Mouse (Mus musculus) intestine, embryonic 15.5 days (tissue): ENCODE measurements around the gene Cyp3a41b. TPM values are rescaled to one million over a fixed set of nuclear protein-coding genes. Genes with fewer than 3 reads are reported as not detected.
"Not testable (repeated sequence)": the region's sequence is repeated elsewhere in the genome, so short reads cannot be mapped to it uniquely, and the experiment has no call there.

Source experiments
- ATAC-seq: fragments of 200-750 bp; cut with Nextera tagmentation; 2 replicates; pipeline ENCODE4 v1.8.0; 2017; ENCODE audit warnings: moderate TSS enrichment, moderate library complexity
- H3K27ac ChIP-seq: fragments of 300-500 bp; sonication (generic); 2 replicates; pipeline ENCODE4 v1.5.1; 2015; ENCODE audit warnings: mild to moderate bottlenecking, inconsistent platforms
- H3K27me3 ChIP-seq: fragments of 300-500 bp; sonication (generic); replicated peaks from 2 replicates; pipeline ENCODE4 v1.6.1; 2015; ENCODE audit warnings: inconsistent platforms
- H3K36me3 ChIP-seq: fragments of 300-500 bp; sonication (generic); 2 replicates; pipeline ENCODE4 v1.6.1; 2015; ENCODE audit warnings: inconsistent platforms
- H3K4me1 ChIP-seq: fragments of 300-500 bp; sonication (generic); replicated peaks from 2 replicates; pipeline ENCODE4 v1.6.1; 2015; ENCODE audit warnings: inconsistent platforms
- H3K4me2 ChIP-seq: fragments of 300-500 bp; sonication (generic); replicated peaks from 2 replicates; pipeline ENCODE4 v1.6.1; 2015; ENCODE audit warnings: mild to moderate bottlenecking, inconsistent platforms
- H3K4me3 ChIP-seq: fragments of 300-500 bp; sonication (generic); replicated peaks from 2 replicates; pipeline ENCODE4 v1.5.1; 2015; ENCODE audit warnings: inconsistent platforms
- H3K9ac ChIP-seq: fragments of 300-500 bp; sonication (generic); 2 replicates; pipeline ENCODE4 v1.6.1; 2015; ENCODE audit warnings: inconsistent platforms
- H3K9me3 ChIP-seq: fragments of 300-500 bp; sonication (generic); 2 replicates; pipeline ENCODE4 v1.6.1; 2016; ENCODE audit warnings: inconsistent platforms
- WGBS: fragments of 180-500 bp; shearing (Covaris S2); methylation state at CpG from one replicate; pipeline ENCODE4 v1.1.7; 2015; 5-methylcytosine and 5-hydroxymethylcytosine counted together
- polyA plus RNA-seq: library from polyadenylated mRNA; unstranded; fragments of >200 nt; fragmentation: Nextera tagmentation; extraction: Ambion mirVana; gene quantifications from 2 replicates; pipeline ENCODE4 v1.2.1, GENCODE M21; 2015

The Cyp3a41b gene
- not detected in 2 replicates for polyA plus RNA-seq

DNA sequence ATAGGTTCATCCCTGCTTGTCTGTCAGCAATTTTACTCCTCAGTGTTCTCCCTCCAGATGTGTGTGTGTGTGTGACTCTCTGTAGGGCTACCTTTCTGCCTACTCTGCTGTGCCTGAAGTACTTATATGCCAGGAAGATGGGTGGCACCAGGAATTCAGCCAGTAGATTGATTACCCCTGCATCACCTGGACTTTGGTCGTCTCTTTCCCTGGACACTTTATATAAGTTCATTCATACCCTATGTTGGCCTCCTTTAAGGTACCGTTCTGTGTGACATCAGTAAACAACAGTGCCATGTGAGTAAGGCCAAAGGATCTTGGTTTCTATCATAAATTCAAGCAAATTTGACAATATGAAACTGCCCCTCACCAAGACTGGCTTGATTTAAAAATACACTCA lies at the start of gene Cyp3a41b:
Gene Cyp3a41b, minus strand, starts transcription at position 101 of the 400 bp plus-strand sequence.
- H3K36me3 ChIP-seq, H3K4me2 ChIP-seq, H3K27me3 ChIP-seq, ATAC-seq, H3K4me1 ChIP-seq, H3K4me3 ChIP-seq, H3K9ac ChIP-seq, H3K27ac ChIP-seq, H3K9me3 ChIP-seq: not testable (repeated sequence)
- 70% methylated on average over 1 of the region's 2 CpGs for WGBS

DNA sequence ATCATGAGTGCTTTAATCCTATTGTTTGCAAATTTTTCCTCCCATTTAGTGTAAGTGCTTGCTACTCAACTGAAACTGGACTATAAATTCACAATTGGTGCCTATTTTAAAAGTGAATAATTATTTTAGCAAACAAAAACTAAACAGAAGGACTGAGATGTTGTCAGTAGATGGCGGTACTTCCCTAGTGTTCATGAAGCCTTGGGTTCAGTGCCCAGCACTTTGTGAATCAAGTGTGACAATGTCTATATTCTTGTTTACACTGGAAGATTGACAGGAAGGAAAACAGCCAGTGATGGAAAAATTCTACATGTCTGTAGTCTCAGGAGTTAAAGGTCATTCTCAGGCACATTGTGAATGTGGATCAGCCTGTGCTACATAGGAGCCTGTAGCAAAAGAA lies 47.8 kb upstream of the Cyp3a41b start:
- not testable (repeated sequence) for H3K27me3 ChIP-seq, H3K9ac ChIP-seq, H3K4me2 ChIP-seq, H3K36me3 ChIP-seq, H3K27ac ChIP-seq, H3K9me3 ChIP-seq, H3K4me1 ChIP-seq, ATAC-seq, H3K4me3 ChIP-seq
- WGBS: 74% methylated on average over 1 of the region's 1 CpGs

DNA sequence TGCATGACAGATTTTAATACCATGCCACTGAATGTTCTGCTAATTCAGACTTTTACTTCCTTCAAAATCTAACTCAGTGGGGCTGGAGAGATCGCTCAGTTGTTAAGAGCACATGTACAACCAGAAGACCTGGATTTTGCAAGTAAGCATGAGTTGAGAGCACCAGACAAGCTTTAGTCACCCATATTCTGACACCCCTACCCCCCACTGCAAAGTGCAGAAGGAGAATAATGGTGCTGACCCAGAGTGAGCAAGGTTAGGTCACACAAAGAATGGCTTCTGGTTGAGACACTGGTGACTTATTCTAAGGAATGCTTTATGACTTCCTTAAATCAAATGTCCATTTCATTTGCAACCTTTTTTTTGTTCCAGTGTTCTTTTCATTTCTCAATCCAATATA lies 20.4 kb upstream of the Cyp3a41b start:
- not testable (repeated sequence) for H3K9me3 ChIP-seq, H3K27ac ChIP-seq, H3K27me3 ChIP-seq, H3K4me2 ChIP-seq, ATAC-seq, H3K9ac ChIP-seq, H3K36me3 ChIP-seq, H3K4me3 ChIP-seq, H3K4me1 ChIP-seq
- WGBS: 73% methylated on average over 1 of the region's 1 CpGs

DNA sequence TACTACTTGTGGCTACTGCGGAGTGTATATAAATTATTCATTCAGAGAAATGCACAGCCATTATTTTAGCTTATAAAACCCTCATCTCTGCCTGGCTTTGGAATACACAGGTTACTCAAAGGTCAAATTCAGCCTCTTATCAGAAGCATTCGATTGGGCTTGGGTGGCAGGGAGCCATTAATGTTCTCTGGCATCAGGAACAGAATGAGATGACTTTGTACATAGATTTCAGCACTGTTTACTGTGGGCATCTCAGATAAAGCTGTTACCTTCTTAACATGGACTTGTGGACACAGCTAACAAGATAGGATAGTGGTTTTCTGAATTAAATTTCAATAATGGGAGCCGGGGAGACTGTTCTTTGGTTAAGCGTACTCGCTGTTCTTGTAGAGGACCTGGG lies 13.3 kb upstream of the Cyp3a41b start:
- H3K4me3 ChIP-seq, H3K4me2 ChIP-seq, H3K36me3 ChIP-seq, ATAC-seq, H3K27me3 ChIP-seq, H3K27ac ChIP-seq, H3K9me3 ChIP-seq, H3K4me1 ChIP-seq, H3K9ac ChIP-seq: not testable (repeated sequence)
- 78% methylated on average over 5 of the region's 5 CpGs for WGBS

DNA sequence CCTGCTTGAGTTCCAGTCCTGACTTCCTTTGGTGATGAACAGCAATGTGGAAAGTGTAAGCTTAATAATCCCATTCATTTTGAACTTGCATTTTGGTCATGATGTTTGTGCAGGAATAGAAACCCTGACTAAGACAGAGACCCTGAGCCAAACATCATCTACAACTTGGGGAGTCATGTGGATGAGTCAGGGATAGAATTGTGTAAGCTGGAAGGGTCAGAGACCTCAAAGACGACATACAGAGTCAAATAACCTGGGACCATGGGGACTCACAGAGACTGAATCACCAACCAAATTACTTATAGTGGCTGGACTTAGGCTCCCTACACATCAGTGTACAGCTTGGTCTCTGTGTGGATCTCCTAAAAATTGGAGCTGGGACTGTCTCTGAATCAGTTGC lies 7.2 kb downstream of the Cyp3a41b start:
- H3K4me1 ChIP-seq, H3K27ac ChIP-seq, H3K9me3 ChIP-seq, H3K36me3 ChIP-seq, H3K9ac ChIP-seq, H3K4me2 ChIP-seq, ATAC-seq, H3K4me3 ChIP-seq, H3K27me3 ChIP-seq: not testable (repeated sequence)
- 78% methylated on average over 1 of the region's 1 CpGs for WGBS

DNA sequence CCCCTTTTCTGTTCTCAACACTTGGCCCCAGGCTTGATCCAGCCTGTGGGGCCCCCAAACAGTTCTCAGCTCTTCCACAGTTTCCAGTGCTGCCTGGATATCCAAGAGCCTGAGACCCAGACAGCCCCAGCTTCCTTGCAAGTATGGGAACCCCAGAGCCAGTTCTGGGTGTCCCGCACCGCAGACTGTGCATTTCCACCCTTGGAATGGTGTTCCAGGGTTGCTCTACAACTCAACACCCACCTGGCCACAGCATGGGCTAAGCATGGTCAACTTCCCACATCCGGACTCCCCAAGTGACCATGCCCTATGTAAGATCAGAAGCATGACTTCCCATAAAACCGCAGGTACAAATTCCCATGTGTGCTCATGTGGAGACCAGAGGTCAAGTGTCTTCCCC lies 8.9 kb downstream of the Cyp3a41b start:
- not testable (repeated sequence) for H3K27me3 ChIP-seq, H3K9me3 ChIP-seq, H3K4me1 ChIP-seq, H3K9ac ChIP-seq, H3K4me2 ChIP-seq, H3K27ac ChIP-seq, H3K4me3 ChIP-seq, H3K36me3 ChIP-seq, ATAC-seq
- 87% methylated on average over 4 of the region's 4 CpGs for WGBS

DNA sequence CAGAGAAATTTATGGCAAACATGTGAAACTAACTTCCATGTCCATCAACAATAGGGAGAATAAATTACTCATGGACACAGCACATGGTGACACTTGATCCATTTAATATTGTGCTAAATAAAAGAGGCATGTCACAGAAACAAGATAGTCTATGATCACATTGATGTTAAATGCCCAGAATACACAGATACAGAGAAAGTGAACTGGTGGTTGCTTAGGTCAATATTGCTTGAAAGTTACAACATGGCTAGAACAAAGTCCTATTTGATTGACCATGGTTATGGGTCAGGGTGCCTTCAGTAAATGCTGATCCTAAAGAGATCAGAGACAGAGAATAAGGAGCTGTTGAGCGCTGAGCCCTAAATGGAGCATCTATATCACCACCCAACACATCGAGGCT lies 12.6 kb downstream of the Cyp3a41b start:
- H3K36me3 ChIP-seq, H3K9ac ChIP-seq, H3K27ac ChIP-seq, H3K9me3 ChIP-seq, H3K27me3 ChIP-seq, H3K4me3 ChIP-seq, H3K4me2 ChIP-seq, H3K4me1 ChIP-seq, ATAC-seq: not testable (repeated sequence)
- 80% methylated on average over 2 of the region's 2 CpGs for WGBS

Other genes with a start within 250 kb of the Cyp3a41b start
- gene Cyp3a57, start 239.5 kb downstream of the Cyp3a41b start, polyA plus RNA-seq: not detected in 2 replicates
- 0.09 TPM in 1 of 2 replicates, not detected in the other for gene Cyp3a16, start 115.0 kb downstream of the Cyp3a41b start, polyA plus RNA-seq
- gene Cyp3a41a, start 135.4 kb upstream of the Cyp3a41b start, polyA plus RNA-seq: not detected in 2 replicates
- not detected in 2 replicates for gene Cyp3a44, start 221.1 kb upstream of the Cyp3a41b start, polyA plus RNA-seq